Mouse (Mus musculus) bone marrow, adult 2 months (tissue): ENCODE results near the gene Ankrd34a.

Experiments used
- CTCF ChIP-seq: fragments of 200-500 bp; IDR thresholded peaks from 2 replicates; pipeline ENCODE4 v1.5.1; 2011; ENCODE audit warnings: low read length, control low read depth; ENCODE audit not compliant: control insufficient read depth, insufficient read depth
- POLR2A ChIP-seq: fragments of 200-500 bp; IDR thresholded peaks from 2 replicates; pipeline ENCODE4 v1.6.1; 2011; ENCODE audit warnings: low read depth, mild to moderate bottlenecking, control low read depth, low read length, borderline replicate concordance; ENCODE audit not compliant: control insufficient read depth

DNA sequence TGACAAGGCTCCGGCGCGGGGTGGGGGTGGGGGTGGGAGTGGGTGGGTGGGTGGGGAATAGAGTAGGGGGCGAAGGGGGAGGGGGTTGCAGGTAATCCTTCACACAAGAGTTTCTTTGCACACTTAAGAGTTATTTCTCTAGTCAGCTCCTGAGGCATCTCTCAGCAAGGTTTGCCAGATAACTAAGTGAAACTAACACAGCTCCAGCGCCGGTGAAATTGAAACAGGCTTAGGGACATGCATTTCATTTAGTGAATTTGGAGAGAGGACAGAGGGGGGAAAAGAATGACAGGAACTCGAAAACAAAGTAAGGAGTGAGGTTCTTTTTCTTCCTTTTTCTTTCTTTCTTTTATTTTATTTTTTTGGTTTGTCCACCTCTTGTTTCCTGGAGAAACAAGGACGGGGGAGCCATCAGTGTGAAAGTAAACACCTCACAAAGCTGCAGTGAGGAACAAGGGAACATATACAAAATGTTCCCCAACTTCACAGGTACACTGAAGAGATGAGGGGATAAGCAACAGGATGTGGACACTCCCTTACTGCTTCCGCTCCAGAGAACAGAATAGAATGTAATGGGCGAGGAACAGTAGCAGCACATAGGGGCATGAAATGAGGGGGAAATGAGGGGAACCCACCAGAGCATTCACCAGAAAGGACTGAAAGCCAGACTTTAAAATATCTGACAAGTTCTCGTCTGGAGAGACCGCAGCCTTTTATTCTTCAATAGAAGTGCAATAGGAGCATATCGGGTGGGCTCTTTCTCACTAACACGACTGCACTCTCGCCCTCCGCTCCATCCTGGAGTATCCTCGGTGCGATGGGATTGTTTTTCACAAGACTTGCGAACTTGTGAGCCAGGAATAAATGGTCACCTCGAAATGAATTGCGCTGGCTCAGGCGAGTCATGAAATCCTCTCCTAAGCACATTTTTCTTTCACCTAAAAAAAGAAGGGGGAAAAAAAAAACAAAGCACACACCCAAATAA lies 39.5 kb upstream of the Ankrd34a start:
- TF ChIP-seq POLR2A (no peak), CTCF (no peak)
